Mouse (Mus musculus) MEL (cell line): ENCODE data around the gene Dstyk.

Experiments
- CTCF ChIP-seq, 3 experiments: IDR thresholded peaks in 2 of 3; conservative IDR thresholded peaks in 1 of 3; 2 replicates each; pipeline ENCODE4 v1.5.1; 2011 to 2012; ENCODE audit warnings: low read length in 3 of 3, low read depth in 2 of 3, mild to moderate bottlenecking in 2 of 3, improper control_type of control experiment in 1 of 3, inconsistent platforms in 1 of 3, mixed read lengths in 1 of 3, moderate library complexity in 1 of 3; ENCODE audit not compliant: control insufficient read depth in 1 of 3, insufficient read depth in 1 of 3, poor library complexity in 1 of 3, severe bottlenecking in 1 of 3
- NELFE ChIP-seq: IDR thresholded peaks from 2 replicates; pipeline ENCODE4 v1.6.1; 2011; ENCODE audit warnings: low read depth, low read length, improper control_type of control experiment

DNA sequence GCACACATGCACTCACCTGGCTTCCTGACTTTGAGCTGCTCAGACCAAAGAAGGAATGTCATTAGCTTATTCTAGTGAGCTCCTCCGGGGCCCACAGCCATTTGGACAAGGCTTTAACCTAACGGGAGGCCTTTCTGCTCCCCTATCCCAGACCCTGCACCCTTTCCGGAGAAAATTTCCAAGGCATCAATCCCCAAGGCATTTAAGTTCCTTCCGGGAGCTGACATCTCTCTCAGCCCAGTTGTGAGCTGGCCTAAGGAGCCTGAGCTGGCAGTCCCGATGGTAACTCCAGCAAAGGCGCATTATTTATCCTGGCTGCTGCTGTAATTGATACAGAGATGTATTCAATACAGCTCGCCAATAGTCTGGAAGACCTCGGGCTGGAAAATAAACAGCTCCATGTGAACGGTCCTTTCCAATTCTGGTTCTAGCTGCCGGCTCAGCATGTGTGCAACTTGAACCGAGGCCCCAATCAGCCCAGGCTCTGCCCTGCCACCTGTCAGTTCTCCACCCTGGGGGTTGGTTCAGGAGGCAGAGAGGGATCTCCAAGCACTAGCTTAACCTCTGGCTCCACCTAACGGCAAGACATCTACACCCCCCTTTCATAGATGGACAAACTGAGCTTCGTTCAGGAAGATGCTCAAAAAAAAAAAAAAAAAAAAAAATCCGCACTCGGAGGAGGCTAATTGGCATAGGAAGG lies 27.3 kb upstream of the Dstyk start:
- no peak for TF ChIP-seq NELFE
- peak; percentile 36 to 64 (median 40) for TF ChIP-seq CTCF (IDR thresholded peaks at IDR 0.05 in 2 of 3, conservative IDR thresholded peaks at IDR 0.05 in 1 of 3; ENCODE audit: control insufficient read depth in 1 of 3, insufficient read depth in 1 of 3, low read depth in 2 of 3, low read length in 3 of 3, poor library complexity in 1 of 3, severe bottlenecking in 1 of 3)
